Mouse (Mus musculus) heart, adult 9 months (tissue): ENCODE measurements around the gene Agbl2.

Source experiments
- DNase-seq, 2 experiments: peaks; one replicate each; pipeline ENCODE4 v3.0.0; 2022; ENCODE audit warnings: low spot score in 2 of 2

Gene Agbl2

GRCm38 (mm10) chr2:90871180-90871961, 88.8 kb downstream of the Agbl2 start:
- DNase-seq: no peak

- DNase-seq: peak in 1 of 2 experiments; percentile 21
These were observed 91.5 kb downstream of the Agbl2 start for GRCm38 (mm10) chr2:90874025-90874424.

GRCm38 (mm10) chr2:90875239-90875638, 92.7 kb downstream of the Agbl2 start:
- DNase-seq: no peak

GRCm38 (mm10) chr2:90877584-90878259, 95.2 kb downstream of the Agbl2 start:
- DNase-seq: no peak

- DNase-seq: no peak
These were observed 96.9 kb downstream of the Agbl2 start for GRCm38 (mm10) chr2:90879419-90879818.

- DNase-seq: no peak
These were observed 97.7 kb downstream of the Agbl2 start for GRCm38 (mm10) chr2:90880144-90880785.

GRCm38 (mm10) chr2:90881824-90882223, 99.3 kb downstream of the Agbl2 start:
- DNase-seq: no peak
